Mouse (Mus musculus) layer of hippocampus, adult 18-20 months (tissue): ENCODE results near the gene Ptpn1. TPM values are rescaled to one million over a fixed set of nuclear protein-coding genes. Genes with fewer than 3 reads are reported as not detected.

Source experiments
- DNase-seq, 2 experiments: peaks; one replicate each; pipeline ENCODE4 v3.0.0; 2022; ENCODE audit warnings: low spot score in 2 of 2
- total RNA-seq, 2 experiments: library from RNA; stranded (reverse); gene quantifications; 2 replicates each; pipeline ENCODE4 v1.2.3; 2021

Gene Ptpn1
- total RNA-seq, 2 experiments from 2014 or later, result 64.8 to 68.8 TPM

DNA sequence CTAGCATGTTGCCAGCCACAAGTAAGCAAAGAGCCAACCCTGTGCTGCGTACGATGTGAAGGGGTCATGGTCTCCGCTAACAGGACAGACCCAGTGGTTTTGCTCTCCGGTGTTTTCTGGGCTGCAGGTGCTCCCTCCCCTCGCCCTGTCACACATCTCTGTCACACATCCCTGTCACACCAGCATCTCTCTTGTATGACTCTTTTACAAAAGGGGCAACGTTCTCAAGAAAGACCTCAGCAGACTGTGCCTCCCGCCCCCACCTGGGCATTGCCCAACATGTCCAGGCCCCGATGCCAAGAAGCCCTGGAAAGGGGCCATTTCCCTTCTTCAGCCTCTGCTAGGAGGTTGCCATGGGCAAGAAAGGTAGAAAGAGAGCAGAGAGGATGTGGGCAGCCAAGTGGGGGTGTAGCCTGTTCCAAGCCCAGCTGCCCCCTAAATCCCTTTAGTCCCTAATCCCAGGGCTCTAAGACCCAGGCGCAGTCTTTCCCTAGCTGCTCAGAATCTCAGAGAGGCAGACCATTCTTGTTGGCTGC, 10.8 kb upstream of the Ptpn1 start:
- no peak for DNase-seq

- DNase-seq, result no peak
Observed at GRCm38 (mm10) chr2:167921823-167922222, 10.0 kb upstream of the Ptpn1 start.

- no peak for DNase-seq
Observed at GRCm38 (mm10) chr2:167924011-167924410, 7.8 kb upstream of the Ptpn1 start.

GRCm38 (mm10) chr2:167924803-167925604, 6.9 kb upstream of the Ptpn1 start:
- peak; percentile 65 to 88 for DNase-seq

- no peak for DNase-seq
Observed at GRCm38 (mm10) chr2:167925841-167926800, 5.7 kb upstream of the Ptpn1 start.

GRCm38 (mm10) chr2:167928002-167928526, 3.8 kb upstream of the Ptpn1 start:
- DNase-seq, result no peak

DNA sequence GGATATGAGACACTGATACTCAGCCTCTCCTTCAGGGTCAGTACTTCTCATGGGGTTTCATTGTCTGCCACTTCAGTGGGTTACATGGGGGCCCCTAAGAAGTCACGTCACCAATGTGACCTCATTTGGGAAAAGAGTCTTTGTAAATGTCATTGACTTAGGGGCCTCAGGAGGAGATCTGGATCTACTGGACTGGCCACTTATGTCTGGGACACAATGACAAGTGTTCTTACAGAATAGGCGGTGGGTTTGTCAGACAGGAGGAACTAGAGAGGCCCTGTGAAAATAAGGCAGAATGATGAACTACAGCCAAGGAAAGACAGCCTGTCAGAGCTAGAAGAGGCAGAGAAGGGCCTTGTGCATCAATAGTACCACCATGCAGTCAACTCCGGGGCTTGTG, 2.9 kb upstream of the Ptpn1 start:
- DNase-seq, result no peak

GRCm38 (mm10) chr2:167930975-167931374, 882 bp upstream of the Ptpn1 start:
- DNase-seq, result no peak

- DNase-seq, result no peak
Observed at GRCm38 (mm10) chr2:167932727-167933231, 922 bp downstream of the Ptpn1 start.

DNA sequence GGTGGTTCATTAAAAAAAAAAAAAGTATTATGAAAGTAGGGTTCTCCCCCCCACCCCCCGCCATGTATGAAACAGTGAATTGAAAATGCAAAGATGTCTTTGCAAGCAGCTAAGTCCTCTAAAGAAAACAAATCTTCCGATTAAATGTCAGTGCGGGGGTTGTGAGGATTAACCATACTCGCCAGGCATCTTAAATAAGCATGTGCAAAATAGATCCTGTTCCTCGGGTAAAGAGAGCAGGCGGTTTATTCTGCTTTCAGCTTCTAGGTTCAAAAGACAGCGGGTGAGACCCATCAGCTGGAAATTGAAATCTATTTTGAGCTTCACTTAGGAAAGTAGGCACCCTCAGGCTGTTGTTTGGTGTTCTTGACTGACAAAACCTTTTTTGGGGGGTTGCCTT, 1.5 kb downstream of the Ptpn1 start:
- DNase-seq, result peak in 1 of 2 experiments; percentile 58

GRCm38 (mm10) chr2:167935956-167936355, 4.1 kb downstream of the Ptpn1 start:
- DNase-seq, result no peak

- DNase-seq, result no peak
Observed at GRCm38 (mm10) chr2:167938786-167939185, 6.9 kb downstream of the Ptpn1 start.

DNA sequence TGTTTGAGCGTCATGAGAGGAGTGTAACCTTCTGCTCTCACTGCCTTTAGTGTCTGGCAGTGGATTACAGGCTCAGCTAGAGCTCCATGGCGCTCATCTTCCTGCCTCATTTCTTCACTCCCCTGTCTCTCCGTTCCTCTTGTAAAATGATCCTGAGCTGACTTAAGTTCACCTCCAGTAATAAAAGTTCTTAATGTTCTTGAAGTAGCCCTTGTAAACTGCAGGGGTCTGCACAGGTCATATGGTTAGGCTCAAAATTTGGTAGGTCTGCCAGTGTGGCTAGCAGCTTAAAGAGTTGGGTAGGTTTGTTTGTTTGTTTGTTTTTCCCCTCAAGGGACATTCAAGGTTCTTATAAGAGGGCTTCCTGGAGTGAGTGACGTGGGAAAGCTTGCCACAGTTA, 7.3 kb downstream of the Ptpn1 start:
- no peak for DNase-seq

DNA sequence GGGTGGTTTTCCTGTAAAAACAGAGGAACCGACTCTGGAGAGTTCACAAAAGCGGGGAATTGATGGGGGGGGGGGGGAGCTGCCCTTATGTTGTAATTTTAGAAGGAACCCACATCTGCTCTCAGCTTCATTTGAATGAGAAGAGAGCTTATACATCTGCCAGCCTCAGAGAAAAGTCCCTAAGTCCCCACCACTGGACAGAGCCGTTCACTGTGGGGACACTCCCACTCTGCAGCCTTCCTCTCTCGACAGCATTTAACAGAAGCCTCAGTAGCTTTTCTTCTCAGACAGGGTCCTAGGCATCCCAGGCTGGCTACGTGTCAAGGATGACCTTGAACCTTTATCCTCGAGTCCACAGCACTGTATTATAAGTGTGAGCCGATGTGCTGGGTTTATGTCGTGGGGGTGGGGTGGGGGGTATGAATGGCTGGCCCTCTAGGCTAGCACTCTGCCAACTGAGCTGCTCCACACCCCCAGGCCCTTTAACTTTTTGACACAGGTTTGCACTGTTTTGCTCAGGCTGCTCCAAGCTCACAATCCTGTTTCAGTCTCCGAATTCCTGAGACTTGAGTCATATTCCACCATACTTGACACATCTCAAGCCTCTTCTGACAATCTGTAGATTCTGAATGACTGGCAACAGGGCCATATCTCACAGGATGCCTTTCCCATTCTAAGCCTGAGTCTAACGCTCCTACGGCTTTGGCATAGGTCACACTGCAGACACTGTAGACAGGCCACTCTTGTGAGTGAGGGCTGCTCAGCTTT, 8.0 kb downstream of the Ptpn1 start:
- DNase-seq, result no peak

DNA sequence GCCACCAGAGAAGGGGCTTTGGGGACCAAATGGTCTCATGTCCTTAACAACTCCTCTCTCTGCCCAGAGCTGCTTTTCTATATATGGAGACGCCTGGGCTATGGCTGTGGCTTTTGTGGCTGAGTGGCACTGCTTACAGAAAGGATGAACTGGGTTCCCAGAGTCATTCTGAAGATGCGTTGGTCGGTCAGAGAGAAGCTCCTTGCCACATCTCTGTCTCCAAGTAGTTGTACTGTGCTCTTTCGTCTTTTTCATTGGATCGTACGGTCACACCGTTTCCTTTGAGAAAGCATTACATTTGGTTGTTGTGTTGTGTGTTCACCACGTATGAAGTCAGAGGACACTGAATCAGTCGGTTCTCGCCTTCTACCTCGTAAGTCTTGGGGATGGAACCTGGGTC, 8.8 kb downstream of the Ptpn1 start:
- no peak for DNase-seq

- no peak for DNase-seq
Observed at GRCm38 (mm10) chr2:167941320-167941719, 9.5 kb downstream of the Ptpn1 start.

DNA sequence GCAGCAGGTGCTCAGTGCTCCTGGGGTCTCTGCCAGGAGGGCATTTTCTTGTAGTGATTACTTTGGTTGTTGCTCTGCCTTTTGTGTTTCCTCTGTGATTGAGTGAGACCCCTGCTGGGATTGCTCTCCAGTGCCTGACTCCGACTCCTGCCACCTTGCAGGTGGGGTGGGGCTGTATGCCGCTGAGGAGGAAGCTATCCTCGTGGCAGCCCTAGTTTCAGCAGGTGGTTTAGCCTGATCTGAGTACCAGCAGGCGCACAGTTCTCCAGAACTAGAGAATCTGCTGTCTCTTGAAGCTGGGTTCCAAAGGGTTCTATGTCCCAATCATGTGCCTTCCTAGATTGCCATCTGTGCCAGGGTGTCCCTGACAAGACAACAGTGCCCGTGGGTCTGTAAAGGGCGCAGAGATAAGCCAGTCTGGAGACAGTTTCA, 9.9 kb downstream of the Ptpn1 start:
- DNase-seq, result no peak

- peak; percentile 50 to 77 for DNase-seq
Observed at GRCm38 (mm10) chr2:167942199-167942925, 10.5 kb downstream of the Ptpn1 start.

GRCm38 (mm10) chr2:167942926-167943633, 11.2 kb downstream of the Ptpn1 start:
- DNase-seq, result no peak
